Mouse (Mus musculus): ENCODE measurements around the gene Dr1. TPM values are rescaled to one million over a fixed set of nuclear protein-coding genes. Genes with fewer than 3 reads are reported as not detected.

Gene Dr1
- total RNA-seq, 2 experiments from 2014 or later = 30.1 to 33.7 TPM

Other genes with a start within 250 kb of the Dr1 start
- 10 to 100 TPM; 16.4 to 27.0 TPM for gene Mtf2, start 203.2 kb upstream of the Dr1 start, total RNA-seq (2021)
- gene Tmed5, start 136.3 kb upstream of the Dr1 start, total RNA-seq (2021) = 10 to 100 TPM; 73.0 to 74.1 TPM
- gene Ccdc18, start 136.0 kb upstream of the Dr1 start, total RNA-seq (2021) = under 1 TPM; 0.45 to 0.63 TPM
- gene Pigg, start 43.7 kb downstream of the Dr1 start, total RNA-seq (2021) = 10 to 100 TPM; 11.4 to 14.6 TPM
- 1 to 10 TPM; 2.5 to 2.6 TPM for gene Gm42517, start 99.0 kb downstream of the Dr1 start, total RNA-seq (2021)
- gene Pde6b, start 119.5 kb downstream of the Dr1 start, total RNA-seq (2021) = not detected
- gene Atp5k, start 165.6 kb downstream of the Dr1 start, total RNA-seq (2021) = 100 to 1,000 TPM; 457 to 578 TPM
- 1 to 10 TPM; 1.5 to 2.4 TPM for gene Mfsd7a, start 180.0 kb downstream of the Dr1 start, total RNA-seq (2021)
- gene Pcgf3, start 192.3 kb downstream of the Dr1 start, total RNA-seq (2021) = 10 to 100 TPM; 25.6 to 41.8 TPM